Mouse (Mus musculus) cerebellum, adult 2 months (tissue): ENCODE data around the gene Ostc. TPM values are rescaled to one million over a fixed set of nuclear protein-coding genes. Genes with fewer than 3 reads are reported as not detected.
A peak's percentile ranks its signal among the peaks of the same experiment; 100 is the strongest.

ENCODE experiments used
- DNase-seq, 2 experiments: peaks; one replicate each; pipeline ENCODE4 v3.0.0; 2021
- H3K27ac ChIP-seq: fragments of 200-500 bp; 2 replicates; pipeline ENCODE4 v1.5.1; 2012; ENCODE audit warnings: low read length, control low read depth, inconsistent platforms; ENCODE audit not compliant: insufficient read depth
- H3K27me3 ChIP-seq: fragments of 200-500 bp; 2 replicates; pipeline ENCODE4 v1.6.1; 2012; ENCODE audit warnings: inconsistent platforms, mild to moderate bottlenecking, low read length, moderate library complexity; ENCODE audit not compliant: control insufficient read depth, insufficient read depth
- H3K4me1 ChIP-seq: fragments of 200-500 bp; 2 replicates; pipeline ENCODE4 v1.6.1; 2011; ENCODE audit warnings: low read length; ENCODE audit not compliant: control insufficient read depth, insufficient read depth
- H3K4me3 ChIP-seq: fragments of 200-500 bp; replicated peaks from 2 replicates; pipeline ENCODE3; 2011; ENCODE audit warnings: mild to moderate bottlenecking, low read depth, low read length, control low read depth; ENCODE audit not compliant: insufficient read depth
- CTCF ChIP-seq: fragments of 200-500 bp; IDR thresholded peaks from 2 replicates; pipeline ENCODE4 v1.5.1; 2011; ENCODE audit warnings: low read depth, mild to moderate bottlenecking, control low read depth, low read length, moderate library complexity, borderline replicate concordance; ENCODE audit not compliant: insufficient read depth
- POLR2A ChIP-seq: fragments of 200-500 bp; IDR thresholded peaks from 2 replicates; pipeline ENCODE4 v1.6.1; 2011; ENCODE audit warnings: low read length, control low read depth, borderline replicate concordance; ENCODE audit not compliant: insufficient read depth
- WGBS: fragments of 180-500 bp; shearing (Covaris S2); methylation state at CpG from one replicate; pipeline ENCODE4 v1.1.7; 2018; 5-methylcytosine and 5-hydroxymethylcytosine counted together
- polyA plus RNA-seq: library from polyadenylated mRNA; depleted of rRNA; stranded (reverse); fragments of >200 nt; gene quantifications from 2 replicates; pipeline ENCODE4 v1.2.3, GENCODE M21; 2012; rRNA removed

The Ostc gene
- polyA plus RNA-seq, result 62.9 and 64.4 TPM in 2 replicates

DNA sequence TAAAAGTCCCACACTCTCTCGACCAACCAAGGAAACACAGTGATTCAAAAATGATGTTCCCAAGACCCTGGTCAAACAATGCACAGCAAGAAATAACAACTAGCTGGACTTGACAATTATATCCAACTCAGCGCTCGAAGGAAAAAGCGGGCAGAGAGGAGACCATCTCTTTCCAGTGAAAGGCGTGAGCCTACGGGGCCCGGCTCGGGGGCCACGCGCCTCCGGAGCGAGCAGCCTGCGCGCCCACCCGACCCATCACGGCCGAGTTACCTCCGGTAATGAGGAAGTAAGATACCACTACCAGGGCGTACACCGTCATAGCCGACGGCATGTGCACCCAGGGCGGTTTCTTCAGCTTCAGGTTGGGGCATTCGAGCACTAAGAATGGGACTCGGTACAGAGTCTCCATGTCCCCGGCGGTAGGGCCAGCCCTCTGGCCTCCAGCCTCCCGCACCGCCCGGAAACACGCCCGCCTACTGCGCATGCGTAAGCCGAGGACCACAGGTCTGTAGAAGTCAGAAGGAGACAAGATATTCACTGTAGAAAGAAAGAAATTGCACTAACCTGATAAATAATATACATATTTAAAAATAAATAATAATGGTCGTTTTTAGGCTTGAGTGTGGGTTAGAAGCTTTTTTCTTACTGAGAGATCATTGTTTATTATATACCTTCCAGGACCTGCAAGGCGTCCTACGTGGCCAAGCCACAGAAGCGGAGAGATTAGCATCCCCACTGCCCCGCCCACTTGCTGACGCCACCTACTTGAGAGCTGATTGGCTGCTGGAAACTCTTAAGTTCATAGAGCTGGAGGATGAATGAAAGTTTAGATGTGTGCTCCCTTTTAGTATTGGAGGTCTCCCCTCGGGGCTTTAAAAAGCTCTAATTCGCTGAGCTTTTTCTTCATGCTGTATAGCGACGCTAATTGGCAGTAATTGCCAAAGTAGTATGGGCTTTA is at the start of gene Ostc:
Gene Ostc, minus strand, starts transcription at position 478 of the 958 bp plus-strand sequence.
- no peaks in the 10 kb centered on the region for H3K27me3 ChIP-seq
- under 1% methylated on average over 45 of the region's 45 CpGs for WGBS
- H3K4me1 ChIP-seq, result peaks cover 2% of the 10 kb centered on the region; the same call in 1 of the 2 replicates
- peak; percentile 93 to 96 for DNase-seq
- TF ChIP-seq POLR2A, result peak; percentile 94
- no peak for TF ChIP-seq CTCF
- H3K27ac ChIP-seq, result peak within 1 kb of the TSS; percentile 37
- peak within 1 kb of the TSS; percentile 94 for H3K4me3 ChIP-seq

- H3K27me3 ChIP-seq, result no peaks in the 10 kb centered on the region
- H3K27ac ChIP-seq, result no peak overlapping the region
- DNase-seq, result no peak
- no peaks in the 10 kb centered on the region for H3K4me1 ChIP-seq
- TF ChIP-seq CTCF (no peak), POLR2A (no peak)
- no peak overlapping the region for H3K4me3 ChIP-seq
- WGBS, result 78% methylated on average over 15 of the region's 15 CpGs
These were observed 49.1 kb upstream of the Ostc start for GRCm38 (mm10) chr3:130758157-130758841.

GRCm38 (mm10) chr3:130757117-130757852 is 48.0 kb upstream of the Ostc start:
- no peak overlapping the region for H3K4me3 ChIP-seq
- no peak for DNase-seq
- no peaks in the 10 kb centered on the region for H3K4me1 ChIP-seq
- H3K27ac ChIP-seq, result no peak overlapping the region
- no peaks in the 10 kb centered on the region for H3K27me3 ChIP-seq
- TF ChIP-seq POLR2A (no peak), CTCF (no peak)
- WGBS, result 64% methylated on average over 8 of the region's 8 CpGs

DNA sequence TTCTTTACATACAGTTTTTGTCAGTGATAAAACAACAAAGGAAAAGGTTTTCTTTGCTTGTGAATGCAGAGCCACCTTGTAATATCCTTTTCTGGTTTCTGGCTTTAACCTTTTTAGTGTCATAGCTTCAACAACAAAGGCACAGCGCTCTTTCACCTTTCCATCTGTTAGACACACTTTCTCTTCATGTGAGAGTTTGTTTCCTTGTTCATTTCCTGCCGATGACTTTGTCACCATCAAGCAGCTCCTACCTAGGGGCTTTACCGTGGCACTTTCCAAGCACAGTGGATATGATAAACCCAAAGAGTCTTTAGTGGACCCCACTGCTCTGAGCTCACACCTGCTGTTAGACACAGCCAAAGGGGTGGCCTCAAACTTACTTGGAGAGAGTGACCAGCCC is 40.0 kb upstream of the Ostc start:
- Histone ChIP-seq H3K4me3 (no peak overlapping the region), H3K4me1 (no peaks in the 10 kb centered on the region), H3K27ac (no peak overlapping the region), H3K27me3 (no peaks in the 10 kb centered on the region)
- DNase-seq, result no peak
- no peak for TF ChIP-seq CTCF
- TF ChIP-seq POLR2A, result no peak
- WGBS, result 90% methylated on average over 3 of the region's 3 CpGs

DNA sequence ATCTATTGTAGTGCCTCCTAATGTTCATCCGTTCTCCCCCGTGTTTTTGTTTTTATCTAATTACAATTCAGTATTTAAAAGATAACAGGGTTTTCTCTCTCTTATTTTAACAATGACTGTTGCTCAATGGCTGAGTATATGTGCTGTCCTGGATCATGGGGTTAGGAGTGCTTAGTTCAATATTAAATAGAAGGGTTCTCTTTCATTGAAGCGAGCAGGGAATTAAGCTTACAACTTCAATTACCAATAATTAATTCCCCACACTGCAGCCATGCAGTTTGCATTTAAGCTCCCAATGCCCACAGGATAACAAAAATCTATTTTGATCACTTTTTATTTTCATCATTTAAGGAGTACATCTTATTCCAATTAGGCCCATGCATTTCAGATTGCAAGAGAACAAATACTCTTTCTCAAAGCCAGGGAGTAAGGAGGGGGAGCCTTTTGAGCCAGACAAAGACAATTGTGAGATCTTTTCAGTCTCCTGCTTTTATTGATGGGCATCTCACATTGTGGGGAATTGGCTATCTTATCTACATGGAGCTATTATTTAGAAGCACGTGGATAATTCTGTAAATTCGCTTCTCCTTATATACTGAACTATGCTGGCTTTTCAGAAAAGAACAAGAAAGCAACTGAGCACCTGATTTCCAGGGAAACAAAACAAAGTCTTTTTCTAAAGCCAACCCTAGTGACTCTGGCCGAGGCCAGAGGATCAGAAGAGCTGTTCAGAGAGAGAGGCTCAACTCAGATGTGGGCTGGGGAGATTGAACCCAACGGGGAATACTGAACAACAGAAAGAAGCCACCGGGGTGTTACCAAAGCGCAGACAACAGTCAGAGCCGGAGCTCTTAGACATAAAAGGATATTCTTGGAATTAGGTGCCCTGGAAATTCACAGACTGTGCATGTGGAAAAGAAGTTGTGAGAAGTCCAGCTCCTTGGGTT is 37.7 kb upstream of the Ostc start:
- Histone ChIP-seq H3K4me1 (no peaks in the 10 kb centered on the region), H3K4me3 (no peak overlapping the region), H3K27me3 (no peaks in the 10 kb centered on the region), H3K27ac (no peak overlapping the region)
- no peak for TF ChIP-seq CTCF
- no peak for TF ChIP-seq POLR2A
- no peak for DNase-seq
- WGBS, result 47% methylated on average over 10 of the region's 10 CpGs

GRCm38 (mm10) chr3:130737652-130738361 is 28.6 kb upstream of the Ostc start:
- H3K4me3 ChIP-seq, result no peak overlapping the region
- DNase-seq, result no peak
- TF ChIP-seq CTCF (no peak), POLR2A (no peak)
- no peak overlapping the region for H3K27ac ChIP-seq
- no peaks in the 10 kb centered on the region; the same call in 1 of the 2 replicates for H3K27me3 ChIP-seq
- 55% methylated on average over 21 of the region's 21 CpGs for WGBS
- no peaks in the 10 kb centered on the region for H3K4me1 ChIP-seq
